Mouse (Mus musculus): ENCODE results near the gene Vwa8. TPM values are rescaled to one million over a fixed set of nuclear protein-coding genes. Genes with fewer than 3 reads are reported as not detected.

Gene Vwa8
- polyA plus RNA-seq, 1 experiment from 2014 or later: 5.7 TPM

DNA sequence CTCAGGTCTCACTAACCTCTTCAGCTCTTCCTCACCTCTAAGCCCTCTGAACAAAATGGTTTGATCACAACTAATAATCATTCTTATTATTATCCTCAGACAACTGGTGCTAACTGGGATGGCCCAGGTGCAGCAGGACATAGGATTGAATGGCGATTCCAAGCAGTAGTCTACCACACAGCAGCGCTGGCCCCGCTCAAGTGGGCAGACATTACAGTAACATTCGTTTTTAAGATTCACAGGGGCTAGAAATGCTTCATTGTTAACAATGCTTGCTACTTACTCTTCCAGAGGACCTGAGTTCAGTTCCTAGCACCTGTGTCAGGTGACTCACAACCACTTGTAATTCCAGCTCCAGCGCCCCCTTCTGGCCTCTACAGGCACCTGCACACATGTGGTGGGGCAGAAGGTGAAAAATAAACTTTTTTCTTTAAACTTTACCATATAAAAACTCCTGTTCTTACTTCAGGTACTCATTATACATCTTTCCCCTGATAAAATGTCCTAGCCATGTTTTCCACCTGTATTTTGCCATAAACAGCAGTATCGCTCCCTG, 290.3 kb downstream of the Vwa8 start:
- no peak for ATAC-seq
- Histone ChIP-seq H3K9me3 (no peaks in the 10 kb centered on the region), H3K27me3 (no peaks in the 10 kb centered on the region), H3K4me2 (replicated peaks) (no peak overlapping the region), H3K9ac (replicated peaks) (no peak overlapping the region), H3K4me1 (replicated peaks) (peaks cover 19% of the 10 kb centered on the region), H3K27ac (no peak overlapping the region), H3K4me3 (replicated peaks) (no peak overlapping the region), H3K36me3 (no peaks in the 10 kb centered on the region)
- WGBS: 93% methylated on average over 6 of the region's 6 CpGs

DNA sequence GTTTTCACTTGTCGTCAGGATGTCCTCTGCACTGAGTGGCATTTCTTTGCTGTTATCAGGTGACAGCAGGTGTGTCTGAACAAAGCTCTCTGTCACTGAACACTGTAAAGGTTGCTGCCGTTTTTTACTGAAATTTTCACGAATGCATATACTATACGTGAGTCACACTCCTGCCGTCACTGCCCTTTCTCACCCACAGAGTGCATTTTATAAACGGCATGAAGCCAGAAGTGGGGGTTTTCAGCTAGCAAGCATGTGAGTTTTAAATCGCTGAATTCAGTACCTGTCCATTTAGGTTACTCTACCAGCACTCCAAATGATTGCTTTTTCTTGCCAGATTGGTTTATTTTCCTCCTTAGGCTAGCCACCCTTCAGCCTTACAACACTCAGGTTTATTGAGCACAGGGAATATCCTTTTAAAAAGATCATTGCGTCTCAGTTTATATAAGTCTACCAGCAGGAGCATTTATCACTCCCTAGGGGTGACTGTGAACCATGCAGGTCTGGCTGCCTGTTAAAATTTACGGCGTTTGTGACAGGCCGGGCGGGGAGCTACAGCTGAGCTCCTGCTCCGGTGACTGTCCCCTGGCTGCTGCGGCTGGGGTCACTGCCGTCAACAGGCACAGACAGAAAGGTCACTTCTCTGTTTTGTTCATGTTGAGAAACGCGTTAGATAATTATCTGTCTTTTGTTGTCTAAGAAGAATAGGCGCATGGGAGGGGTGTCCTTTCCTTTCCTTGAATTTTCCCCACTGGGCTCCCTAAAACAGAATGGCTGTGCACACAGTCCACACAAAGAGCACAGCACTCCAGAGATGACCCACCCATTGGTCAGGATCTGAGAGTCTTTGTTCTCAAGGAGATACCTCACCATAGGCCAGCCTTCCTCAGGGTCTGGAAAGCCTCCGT, 291.3 kb downstream of the Vwa8 start:
- peaks cover 14% of the 10 kb centered on the region for H3K4me1 ChIP-seq (replicated peaks)
- no peaks in the 10 kb centered on the region for H3K9me3 ChIP-seq
- 32% methylated on average over 19 of the region's 19 CpGs for WGBS
- H3K36me3 ChIP-seq: no peaks in the 10 kb centered on the region
- no peak overlapping the region for H3K9ac ChIP-seq (replicated peaks)
- no peak overlapping the region for H3K4me3 ChIP-seq (replicated peaks)
- H3K4me2 ChIP-seq (replicated peaks): 0 out of 2 replicates have a peak overlapping the region, but pooled peaks have one; percentile 10
- H3K27me3 ChIP-seq: no peaks in the 10 kb centered on the region
- ATAC-seq: peak; percentile 84
- no peak overlapping the region for H3K27ac ChIP-seq

DNA sequence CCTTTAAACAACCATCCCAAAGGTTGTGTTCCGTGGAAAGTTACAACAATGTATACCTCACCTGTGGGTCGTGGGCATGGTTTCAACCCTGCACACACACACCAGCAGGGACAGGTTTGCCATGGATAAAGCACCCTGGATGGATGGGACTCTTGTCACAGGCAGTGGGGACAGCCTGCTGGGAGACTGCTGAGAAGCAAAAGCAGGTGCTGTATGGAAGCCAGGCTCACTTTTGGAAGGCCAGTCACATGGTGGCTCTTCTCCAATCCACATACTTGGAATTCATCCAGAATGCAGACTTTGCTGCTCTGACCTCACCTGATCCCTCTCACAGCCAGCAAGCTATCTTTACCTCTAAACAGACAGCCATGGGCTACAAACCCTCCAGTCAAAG, 292.0 kb downstream of the Vwa8 start:
- no peak overlapping the region for H3K9ac ChIP-seq (replicated peaks)
- peak; percentile 63 for ATAC-seq
- H3K4me2 ChIP-seq (replicated peaks): no peak overlapping the region
- no peaks in the 10 kb centered on the region for H3K36me3 ChIP-seq
- H3K9me3 ChIP-seq: no peaks in the 10 kb centered on the region
- no peak overlapping the region for H3K4me3 ChIP-seq (replicated peaks)
- 78% methylated on average over 2 of the region's 2 CpGs for WGBS
- H3K27ac ChIP-seq: no peak overlapping the region
- peaks cover 13% of the 10 kb centered on the region for H3K4me1 ChIP-seq (replicated peaks)
- no peaks in the 10 kb centered on the region for H3K27me3 ChIP-seq

DNA sequence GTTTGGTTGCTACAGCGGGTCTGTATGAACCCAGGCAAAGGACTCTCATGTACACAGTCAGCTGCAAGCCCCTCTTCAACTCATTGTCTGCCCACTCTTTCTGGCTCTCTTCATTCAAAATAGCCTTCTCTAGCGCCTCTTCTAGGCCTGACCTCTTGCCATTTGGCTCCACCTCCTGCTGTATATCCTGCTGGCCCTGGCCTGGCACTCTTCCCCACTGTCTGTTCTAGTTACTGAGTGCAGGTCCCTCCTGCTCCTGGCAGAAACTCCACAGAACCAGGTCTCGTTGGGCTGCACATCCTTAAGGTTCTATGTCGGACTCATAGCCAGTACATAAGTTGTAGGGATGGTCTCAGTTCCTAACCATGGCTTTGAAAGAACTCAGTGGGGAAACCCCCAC, 293.5 kb downstream of the Vwa8 start:
- Histone ChIP-seq H3K36me3 (no peaks in the 10 kb centered on the region), H3K4me3 (replicated peaks) (no peak overlapping the region), H3K9me3 (no peaks in the 10 kb centered on the region), H3K27ac (no peak overlapping the region), H3K9ac (replicated peaks) (no peak overlapping the region), H3K27me3 (no peaks in the 10 kb centered on the region), H3K4me1 (replicated peaks) (peaks cover 13% of the 10 kb centered on the region), H3K4me2 (replicated peaks) (no peak overlapping the region)
- WGBS: 78% methylated on average over 4 of the region's 4 CpGs
- ATAC-seq: no peak

DNA sequence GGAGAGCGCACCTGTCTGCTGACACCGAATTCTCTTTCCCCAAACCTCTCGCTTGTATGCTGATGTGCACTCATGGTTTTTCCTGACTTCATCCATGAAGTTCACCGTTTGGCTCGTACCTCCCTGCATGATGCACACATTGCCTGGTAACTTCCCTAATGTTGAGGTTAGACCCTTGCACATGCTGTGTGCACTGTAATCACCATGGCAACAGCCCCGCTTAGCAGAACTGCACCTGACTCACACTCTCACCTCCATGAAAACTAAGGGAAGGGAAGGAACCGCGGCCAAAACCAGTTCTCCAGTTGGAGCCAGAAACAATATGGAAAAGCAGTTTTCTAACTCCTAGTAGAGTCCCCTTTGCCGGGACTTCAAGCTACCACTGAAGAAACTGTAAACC, 294.8 kb downstream of the Vwa8 start:
- WGBS: 96% methylated on average over 9 of the region's 9 CpGs
- H3K4me1 ChIP-seq (replicated peaks): peaks cover 13% of the 10 kb centered on the region
- no peaks in the 10 kb centered on the region for H3K9me3 ChIP-seq
- H3K9ac ChIP-seq (replicated peaks): no peak overlapping the region
- H3K27ac ChIP-seq: no peak overlapping the region
- H3K36me3 ChIP-seq: no peaks in the 10 kb centered on the region
- H3K27me3 ChIP-seq: no peaks in the 10 kb centered on the region
- H3K4me3 ChIP-seq (replicated peaks): no peak overlapping the region
- H3K4me2 ChIP-seq (replicated peaks): no peak overlapping the region
- ATAC-seq: no peak

DNA sequence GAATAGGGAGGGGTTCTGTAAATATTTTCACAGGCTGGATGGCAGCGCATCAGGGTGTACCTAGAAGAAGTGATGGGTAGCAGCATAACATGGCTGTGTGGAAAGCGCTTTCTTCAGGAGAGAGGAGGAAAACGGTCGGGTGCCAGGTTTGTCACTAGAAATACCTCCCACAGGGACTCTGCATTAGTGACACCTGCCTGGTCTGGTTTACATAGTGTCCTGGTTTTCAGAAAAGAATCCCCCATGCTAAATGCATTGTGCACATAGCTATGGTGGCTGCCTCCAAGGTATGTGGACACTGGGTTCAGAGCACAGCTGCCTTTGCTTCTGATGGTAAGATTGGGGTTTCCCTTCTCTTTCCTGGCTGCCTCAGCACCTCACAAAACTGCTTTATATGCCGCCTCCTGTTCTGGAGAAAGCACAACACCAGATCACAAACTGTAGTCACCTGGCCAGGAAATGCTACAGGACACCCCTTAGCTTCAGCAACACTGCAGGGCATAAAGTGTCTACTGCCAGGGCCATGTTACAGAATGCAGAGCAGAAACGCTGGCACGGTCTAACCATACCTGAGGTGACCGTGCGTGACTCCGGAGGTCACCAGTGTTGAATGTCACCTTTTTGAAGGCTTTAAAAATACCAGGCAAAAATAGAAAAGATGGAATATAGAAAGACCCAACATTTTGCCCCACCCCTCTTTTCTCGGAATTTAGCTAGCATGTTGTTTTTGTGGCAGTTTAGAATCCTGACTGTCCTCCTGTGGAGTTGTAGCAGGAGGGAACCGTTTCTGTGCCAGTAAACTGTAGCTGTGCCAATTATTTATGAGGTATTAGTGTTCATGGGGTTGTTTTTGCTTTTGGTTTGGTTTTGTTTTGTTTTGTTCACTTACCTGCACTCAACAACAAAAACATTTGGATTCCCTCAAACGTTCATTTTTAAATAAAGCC, 295.7 kb downstream of the Vwa8 start:
- Histone ChIP-seq H3K4me2 (replicated peaks) (no peak overlapping the region), H3K36me3 (no peaks in the 10 kb centered on the region), H3K9ac (replicated peaks) (no peak overlapping the region), H3K27ac (no peak overlapping the region), H3K4me1 (replicated peaks) (peaks cover 13% of the 10 kb centered on the region), H3K4me3 (replicated peaks) (no peak overlapping the region), H3K9me3 (no peaks in the 10 kb centered on the region), H3K27me3 (no peaks in the 10 kb centered on the region)
- WGBS: 88% methylated on average over 13 of the region's 13 CpGs
- no peak for ATAC-seq

DNA sequence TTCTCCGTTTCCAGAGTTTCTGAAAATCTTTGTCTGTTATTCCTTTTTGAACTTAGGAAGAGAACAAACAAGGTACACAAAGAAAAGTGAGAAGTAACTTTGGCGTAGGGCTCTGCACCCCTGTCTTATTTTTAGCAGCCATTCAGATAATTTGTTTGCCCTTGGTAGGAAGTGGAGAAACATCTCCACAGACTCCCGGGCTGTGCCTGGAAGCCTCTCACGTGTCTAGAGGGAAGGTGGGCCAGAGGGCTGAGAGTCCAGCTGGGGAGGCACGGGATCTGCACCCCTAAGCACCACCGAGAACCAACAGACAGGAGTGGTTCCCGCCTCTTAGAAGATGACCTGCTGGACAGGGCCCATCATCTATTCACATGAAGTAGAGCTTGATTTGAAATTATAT, 302.9 kb downstream of the Vwa8 start:
- Histone ChIP-seq H3K4me1 (replicated peaks) (no peaks in the 10 kb centered on the region), H3K27ac (no peak overlapping the region), H3K9me3 (no peaks in the 10 kb centered on the region), H3K9ac (replicated peaks) (no peak overlapping the region), H3K4me2 (replicated peaks) (no peak overlapping the region), H3K27me3 (no peaks in the 10 kb centered on the region), H3K4me3 (replicated peaks) (no peak overlapping the region), H3K36me3 (no peaks in the 10 kb centered on the region)
- no peak for ATAC-seq
- WGBS: 90% methylated on average over 7 of the region's 7 CpGs

DNA sequence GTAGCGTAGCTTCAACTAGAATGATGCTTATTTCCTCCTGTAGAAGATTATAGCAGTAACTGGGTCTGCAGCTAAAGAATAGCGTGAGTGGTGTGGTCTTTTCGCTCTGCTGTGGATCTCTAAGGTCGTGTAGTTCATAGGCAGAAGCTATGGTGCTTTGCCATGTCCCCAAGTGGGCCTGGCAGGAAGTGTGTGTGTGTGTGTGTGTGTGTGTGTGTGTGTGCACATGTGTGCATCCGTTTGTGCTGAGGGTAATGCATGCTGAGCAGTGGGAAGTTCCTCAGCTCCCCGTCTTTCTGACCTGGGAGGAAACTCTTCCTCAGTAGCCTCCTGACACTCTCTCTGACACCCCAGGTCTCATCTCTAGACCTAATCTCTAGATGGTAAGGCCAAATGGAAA, 305.0 kb downstream of the Vwa8 start:
- Histone ChIP-seq H3K36me3 (no peaks in the 10 kb centered on the region), H3K4me3 (replicated peaks) (no peak overlapping the region), H3K27ac (no peak overlapping the region), H3K9ac (replicated peaks) (no peak overlapping the region), H3K9me3 (no peaks in the 10 kb centered on the region), H3K4me1 (replicated peaks) (peaks cover 3% of the 10 kb centered on the region; the same call in 1 of the 2 replicates), H3K4me2 (replicated peaks) (no peak overlapping the region), H3K27me3 (no peaks in the 10 kb centered on the region)
- WGBS: 80% methylated on average over 6 of the region's 6 CpGs
- no peak for ATAC-seq

DNA sequence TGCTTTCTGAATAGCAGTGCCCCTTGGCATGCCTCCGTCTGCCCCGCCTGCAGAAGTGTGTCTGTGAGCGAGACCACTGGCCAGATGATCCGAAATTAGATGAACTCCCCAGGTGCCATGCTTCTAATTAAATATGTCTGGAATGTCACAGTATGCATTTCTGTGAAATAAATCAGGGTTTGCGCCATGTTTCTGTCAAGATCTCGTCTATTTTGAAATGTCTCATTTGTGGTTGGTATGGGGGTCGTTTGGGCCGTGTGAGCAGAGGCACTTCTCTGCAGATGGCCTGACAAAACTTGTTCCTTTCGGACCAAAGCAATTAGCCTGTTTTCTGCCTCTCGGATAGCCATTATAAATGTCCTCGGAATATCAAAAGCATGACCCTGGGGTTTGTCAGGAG, 306.1 kb downstream of the Vwa8 start:
- Histone ChIP-seq H3K27me3 (no peaks in the 10 kb centered on the region), H3K27ac (no peak overlapping the region), H3K4me1 (replicated peaks) (peaks cover 3% of the 10 kb centered on the region; the same call in 1 of the 2 replicates), H3K36me3 (no peaks in the 10 kb centered on the region), H3K9ac (replicated peaks) (no peak overlapping the region), H3K4me2 (replicated peaks) (no peak overlapping the region), H3K9me3 (no peaks in the 10 kb centered on the region), H3K4me3 (replicated peaks) (no peak overlapping the region)
- ATAC-seq: no peak
- WGBS: 72% methylated on average over 11 of the region's 11 CpGs

DNA sequence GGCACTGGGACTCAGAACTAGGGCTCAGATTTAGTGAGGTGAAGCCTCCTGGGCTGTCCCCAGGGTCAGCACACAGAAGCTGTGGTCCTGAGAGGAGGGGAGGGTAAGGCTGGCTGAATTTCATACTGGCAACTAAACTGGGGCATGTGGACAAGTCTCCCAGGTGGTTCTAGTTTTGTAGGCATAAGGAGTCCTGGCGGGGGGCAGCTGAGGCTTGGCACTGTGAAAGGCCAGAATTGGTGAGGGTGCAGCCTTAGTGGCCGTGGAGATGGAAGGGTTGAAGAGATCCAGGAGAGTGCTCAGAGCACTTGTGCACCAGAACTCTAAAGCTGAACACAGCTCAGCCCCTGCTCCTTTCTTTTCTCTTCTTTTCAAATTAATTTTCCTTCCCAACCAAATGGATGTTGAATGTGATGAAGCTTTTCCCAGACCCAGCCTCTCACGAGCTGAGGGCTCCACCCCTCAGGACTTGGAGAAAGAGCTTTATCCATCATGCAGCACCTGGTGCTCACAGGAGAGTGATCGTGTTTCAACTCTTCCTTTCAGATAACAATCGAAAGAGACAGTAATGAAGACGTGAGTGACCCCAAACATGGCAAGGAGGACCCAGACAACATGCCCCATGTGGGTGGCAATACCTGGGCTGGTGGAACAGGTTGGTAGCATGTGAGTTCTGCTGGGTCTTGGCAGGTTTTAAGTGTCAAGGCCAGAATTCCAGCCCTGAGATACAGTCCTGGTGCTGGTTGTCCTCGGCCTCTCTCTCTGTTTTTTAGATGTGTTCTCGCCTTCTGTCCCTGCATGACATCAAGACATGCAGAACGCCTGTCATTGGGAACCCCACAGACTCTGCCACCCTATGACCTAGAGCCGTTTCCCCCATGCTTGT, 307.9 kb downstream of the Vwa8 start:
- Histone ChIP-seq H3K4me3 (replicated peaks) (no peak overlapping the region), H3K36me3 (no peaks in the 10 kb centered on the region), H3K9ac (replicated peaks) (no peak overlapping the region), H3K4me2 (replicated peaks) (no peak overlapping the region), H3K27me3 (no peaks in the 10 kb centered on the region), H3K9me3 (no peaks in the 10 kb centered on the region), H3K4me1 (replicated peaks) (peaks cover 3% of the 10 kb centered on the region; the same call in 1 of the 2 replicates), H3K27ac (no peak overlapping the region; the same call in 1 of the 2 replicates)
- ATAC-seq: no peak
- 81% methylated on average over 10 of the region's 10 CpGs for WGBS

Data from midbrain, embryonic 13.5 days (tissue).